Mouse (Mus musculus): ENCODE measurements around the gene Slc16a13.

Slc16a13 gene

DNA sequence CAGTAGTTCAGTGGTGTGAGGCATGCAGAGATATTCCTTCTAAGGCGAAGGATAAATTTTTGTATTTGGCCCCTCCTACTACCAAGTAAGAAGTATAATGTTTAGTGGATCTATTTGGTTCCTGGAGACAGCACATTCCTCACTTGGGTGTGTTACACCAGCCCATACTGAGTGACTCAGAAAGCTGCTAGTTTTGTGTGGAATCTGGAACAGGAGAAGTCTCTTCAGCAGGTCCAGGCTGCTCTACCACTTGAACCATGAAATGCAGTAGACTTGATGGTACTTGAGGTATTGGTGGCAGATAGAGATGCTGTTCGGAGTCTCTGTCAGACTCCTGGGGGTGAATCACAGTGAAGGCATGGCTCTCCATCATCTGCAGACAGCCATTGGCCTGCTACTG is 10.2 kb downstream of the Slc16a13 start:
- no peak for DNase-seq (ENCODE audit: low spot score)

- no peak for DNase-seq (ENCODE audit: low spot score)
These were observed 12.0 kb downstream of the Slc16a13 start for GRCm38 (mm10) chr11:70208778-70209388.

- DNase-seq (ENCODE audit: low spot score) = no peak
These were observed 13.6 kb downstream of the Slc16a13 start for GRCm38 (mm10) chr11:70207283-70207682.

DNA sequence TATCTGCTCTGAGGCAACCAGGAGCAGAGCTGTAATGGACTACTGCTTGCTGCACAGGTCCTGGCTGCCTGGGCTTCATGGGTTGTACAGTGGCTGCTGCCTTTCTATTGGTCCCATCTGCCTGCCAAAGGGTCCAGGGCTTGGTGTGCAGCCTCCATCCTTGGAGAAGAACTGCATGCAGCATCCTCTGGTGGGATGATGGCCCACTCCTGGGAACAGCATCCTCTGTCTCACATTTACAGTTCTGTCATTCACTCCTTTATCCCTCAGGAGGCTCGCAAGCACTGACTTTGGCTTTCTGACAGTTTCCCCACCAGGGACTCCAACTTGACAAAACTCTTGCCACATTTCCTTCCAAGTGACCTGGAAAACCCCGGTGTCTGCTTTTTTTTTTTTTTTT is 14.1 kb downstream of the Slc16a13 start:
- no peak for DNase-seq (ENCODE audit: low spot score)

- DNase-seq (ENCODE audit: low spot score) = peak; percentile 65
These were observed 19.2 kb downstream of the Slc16a13 start for GRCm38 (mm10) chr11:70201691-70202090.

DNA sequence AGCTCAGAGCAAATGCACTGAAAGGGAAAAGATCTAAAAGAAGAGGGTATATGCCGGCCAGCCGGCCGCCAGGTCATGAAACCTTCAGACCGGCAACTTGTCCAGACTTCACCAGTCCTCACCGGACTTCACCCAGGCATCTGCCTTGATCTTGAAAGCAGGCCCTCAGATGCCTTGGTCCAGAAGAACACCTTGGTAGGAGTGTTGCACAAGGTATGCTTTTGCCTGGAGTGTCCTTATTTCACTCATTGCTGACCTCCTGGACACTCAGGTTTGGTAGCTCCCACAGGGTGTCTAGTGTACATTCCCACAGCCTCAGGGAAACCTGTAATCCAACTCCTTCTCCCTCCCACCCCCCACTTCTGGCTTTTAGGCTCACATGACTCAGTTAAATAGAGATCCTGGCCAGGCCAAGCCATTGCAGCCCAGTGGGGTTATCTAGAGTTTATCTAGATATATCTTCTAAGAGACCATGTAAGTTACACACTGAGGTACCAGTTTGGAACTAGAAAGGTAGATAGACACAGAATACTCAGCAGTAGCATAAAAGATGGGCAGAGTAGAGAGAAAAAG is 20.7 kb downstream of the Slc16a13 start:
- DNase-seq (ENCODE audit: low spot score) = no peak

GRCm38 (mm10) chr11:70199107-70199506 is 21.8 kb downstream of the Slc16a13 start:
- DNase-seq (ENCODE audit: low spot score) = no peak

DNA sequence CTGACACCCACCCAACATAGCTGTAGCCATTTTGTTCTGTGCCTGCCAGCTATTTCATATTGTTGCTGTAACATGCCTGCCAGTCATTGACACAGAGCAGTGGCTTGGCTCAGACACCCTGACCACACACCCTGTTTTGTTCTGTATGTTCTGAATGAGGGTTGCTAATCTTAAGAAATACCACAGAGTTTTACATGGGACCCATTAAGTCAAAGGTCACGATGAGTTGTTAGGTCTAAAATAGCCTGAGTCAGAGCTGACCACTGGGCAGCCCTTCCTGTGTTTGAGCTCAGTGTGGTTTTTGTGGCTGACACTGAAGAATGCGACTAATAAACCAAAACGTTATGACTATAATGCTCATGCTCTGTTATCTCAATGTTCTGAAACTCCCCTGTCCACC is 22.5 kb downstream of the Slc16a13 start:
- no peak for DNase-seq (ENCODE audit: low spot score)

DNA sequence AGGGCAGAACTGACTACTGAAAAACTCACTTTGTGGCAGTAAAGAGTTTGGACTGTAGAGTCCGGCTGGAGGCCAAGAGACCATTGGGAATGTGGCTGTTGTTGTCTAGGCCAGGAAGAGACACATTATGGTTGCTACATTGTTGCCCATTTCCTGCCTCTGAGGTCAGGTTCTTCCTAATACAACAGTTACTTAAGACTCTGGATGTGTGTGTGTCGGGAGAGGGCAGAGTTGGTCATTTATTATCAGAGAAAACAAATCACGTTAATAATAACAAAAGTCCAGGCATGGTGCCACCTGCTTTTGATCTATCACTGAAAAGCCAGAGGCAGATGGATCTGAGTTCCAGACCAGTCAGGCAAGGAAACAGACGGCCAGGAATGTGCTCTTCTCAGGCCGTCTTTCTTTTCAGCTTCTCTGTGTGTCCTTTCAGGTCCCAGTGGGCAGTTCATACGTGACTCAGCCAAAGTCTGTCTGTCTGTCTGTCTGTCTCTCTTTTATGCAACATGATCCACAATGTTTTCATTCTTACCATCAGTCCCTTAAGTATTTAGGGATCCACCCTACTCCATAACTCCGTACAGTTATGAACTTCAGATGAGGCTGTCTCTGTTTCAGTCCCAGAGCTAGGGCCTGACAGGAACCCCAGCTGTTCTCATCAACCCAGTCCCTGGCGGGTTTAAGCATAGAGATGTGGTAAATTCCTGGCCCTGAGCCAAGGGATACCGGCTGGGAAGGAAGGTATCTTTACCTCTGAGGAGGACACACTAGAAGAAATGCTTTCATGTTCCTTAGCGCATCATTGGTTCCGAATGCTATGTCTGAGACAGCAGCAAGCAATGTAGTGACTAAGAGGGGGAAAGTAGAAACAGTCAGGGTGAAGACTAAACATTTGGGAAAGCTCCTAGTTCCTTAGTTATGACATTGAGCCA is 27.2 kb downstream of the Slc16a13 start:
- no peak for DNase-seq (ENCODE audit: low spot score)

DNA sequence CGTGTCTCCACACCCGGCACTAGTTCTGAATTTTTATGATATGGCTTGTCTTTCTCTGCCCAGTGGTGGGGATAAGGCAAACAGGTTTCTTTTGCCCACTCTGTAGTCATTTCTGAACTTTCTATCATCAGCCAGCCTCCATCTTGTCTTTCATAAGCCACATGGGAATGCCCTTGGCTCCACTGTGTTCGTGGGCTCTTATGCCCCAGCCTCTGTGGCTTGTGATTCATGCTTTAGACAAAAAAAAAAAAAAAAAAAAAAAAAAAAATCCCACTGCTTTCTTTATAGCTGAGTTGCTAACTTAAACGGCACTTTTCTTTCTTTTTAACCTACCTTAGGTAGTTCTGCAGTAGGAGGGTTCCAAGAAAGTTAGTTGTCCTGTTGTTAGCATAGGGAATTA is 28.7 kb downstream of the Slc16a13 start:
- no peak for DNase-seq (ENCODE audit: low spot score)

DNA sequence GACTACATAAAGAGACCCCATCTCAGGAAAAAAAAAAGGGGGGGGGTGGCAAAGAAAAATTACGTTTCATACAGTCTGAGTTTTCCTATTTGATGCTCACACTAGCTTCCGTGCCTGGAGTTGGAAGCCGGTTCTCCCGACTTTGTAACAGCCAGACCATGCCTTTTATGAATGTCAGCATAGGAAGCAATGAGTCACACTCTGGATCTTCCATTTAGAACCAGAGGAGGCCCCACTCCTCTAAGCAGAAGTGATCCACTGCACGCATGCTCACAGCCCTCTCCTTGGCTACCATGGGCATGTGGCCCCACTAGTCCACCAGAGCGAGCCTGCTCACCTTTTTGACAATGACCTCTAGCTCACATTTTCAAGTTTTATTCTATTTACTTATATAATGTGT is 29.7 kb downstream of the Slc16a13 start:
- DNase-seq (ENCODE audit: low spot score) = no peak

- no peak for DNase-seq (ENCODE audit: low spot score)
These were observed 31.3 kb downstream of the Slc16a13 start for GRCm38 (mm10) chr11:70189319-70190134.

DNA sequence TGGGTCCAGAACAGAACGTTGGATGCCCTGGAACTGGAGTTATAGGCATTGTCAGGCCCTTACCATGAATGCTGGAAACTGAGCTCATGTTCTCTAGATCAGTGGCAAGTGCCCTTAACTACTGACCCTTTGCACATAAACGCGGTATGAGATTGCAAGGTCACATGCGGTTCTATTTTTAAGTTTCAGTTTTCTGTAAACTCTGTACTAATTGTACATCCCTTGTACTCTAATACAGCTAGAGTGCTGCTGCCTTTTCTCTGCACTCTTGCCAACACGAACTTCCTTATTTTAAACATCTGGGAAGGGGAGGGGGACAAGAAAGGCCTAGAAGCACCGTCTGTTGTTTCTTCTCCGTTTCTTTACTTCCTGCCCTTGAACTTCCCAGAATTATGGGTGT is 35.7 kb downstream of the Slc16a13 start:
- DNase-seq (ENCODE audit: low spot score) = no peak

- DNase-seq (ENCODE audit: low spot score) = no peak
These were observed 40.4 kb downstream of the Slc16a13 start for GRCm38 (mm10) chr11:70180496-70180895.

DNA sequence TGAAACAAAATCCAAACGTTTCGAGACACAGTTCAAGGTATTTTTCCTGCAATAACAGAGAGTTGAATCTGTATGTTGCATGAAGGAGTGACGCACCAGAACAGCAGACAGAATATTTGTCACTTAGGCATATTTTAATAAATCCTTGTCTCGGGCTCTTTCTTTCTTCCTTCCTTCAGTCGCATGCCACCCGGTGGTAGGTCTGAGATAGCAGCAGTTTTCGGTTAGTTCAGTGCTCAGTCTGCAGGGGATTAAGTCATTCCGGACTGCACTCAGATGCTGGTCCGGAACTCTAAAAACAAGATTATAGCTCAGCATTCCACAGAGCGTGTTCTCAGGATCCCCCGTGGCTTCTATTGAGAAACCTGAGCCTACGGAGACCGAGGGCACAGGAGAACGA is 41.5 kb downstream of the Slc16a13 start:
- DNase-seq (ENCODE audit: low spot score) = no peak

DNA sequence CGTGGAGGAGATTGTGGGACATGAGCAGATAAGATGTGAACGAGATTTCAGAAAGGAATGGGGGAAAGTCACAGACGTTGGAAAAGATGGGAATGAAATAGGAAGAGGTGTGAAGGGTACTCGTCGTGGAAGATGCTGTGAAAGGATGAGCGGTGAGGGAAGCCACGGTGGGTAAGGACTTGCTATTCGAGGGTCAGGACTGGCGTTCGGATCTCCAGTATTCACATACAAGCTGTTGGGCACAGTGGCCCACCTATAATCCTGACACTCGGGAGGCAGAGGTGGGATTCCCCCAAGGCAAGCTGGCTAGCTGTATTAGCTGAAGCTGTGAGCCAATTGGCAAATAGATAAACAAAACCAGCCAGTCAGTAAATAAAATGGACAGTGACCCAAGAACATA is 42.1 kb downstream of the Slc16a13 start:
- no peak for DNase-seq (ENCODE audit: low spot score)

- DNase-seq (ENCODE audit: low spot score) = no peak
These were observed 42.6 kb downstream of the Slc16a13 start for GRCm38 (mm10) chr11:70178311-70178710.

DNA sequence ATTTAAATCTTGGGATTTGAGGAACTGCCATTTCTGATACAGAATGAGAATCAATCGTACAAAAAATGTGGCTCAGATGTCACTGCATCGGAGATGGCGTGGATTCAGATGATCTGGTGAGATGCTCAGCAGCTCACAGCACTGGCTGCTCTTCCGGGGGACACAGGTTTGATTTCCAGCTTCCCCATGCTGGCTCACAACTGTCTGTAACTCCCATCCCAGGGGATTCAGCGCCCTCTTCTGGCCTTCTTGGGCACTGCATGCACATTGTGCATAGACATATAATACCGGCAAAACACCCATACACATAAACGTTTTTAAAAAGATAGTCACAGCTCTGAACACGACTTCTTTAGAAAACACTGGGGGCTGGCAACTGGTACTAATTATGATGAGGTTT is 43.2 kb downstream of the Slc16a13 start:
- no peak for DNase-seq (ENCODE audit: low spot score)

GRCm38 (mm10) chr11:70174491-70174890 is 46.4 kb downstream of the Slc16a13 start:
- DNase-seq (ENCODE audit: low spot score) = no peak

DNA sequence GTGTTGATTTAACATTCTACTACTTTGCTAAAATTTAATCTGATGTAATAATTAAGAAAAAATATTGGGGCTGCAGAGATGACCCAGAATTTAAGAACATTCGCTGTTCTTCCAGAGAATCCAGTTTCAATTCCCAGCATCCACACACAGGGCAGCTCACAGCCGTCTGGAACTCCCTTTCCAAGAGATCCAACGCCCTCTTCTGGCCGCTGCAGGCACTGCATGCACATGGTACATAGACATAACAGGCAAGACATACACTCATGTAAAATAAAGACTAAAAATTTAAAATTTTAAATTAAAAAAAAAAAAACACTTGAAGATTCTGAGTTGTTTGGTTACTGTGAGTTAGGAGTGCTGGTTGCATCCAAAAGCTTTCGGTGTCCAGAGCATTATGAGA is 48.6 kb downstream of the Slc16a13 start:
- DNase-seq (ENCODE audit: low spot score) = no peak

DNA sequence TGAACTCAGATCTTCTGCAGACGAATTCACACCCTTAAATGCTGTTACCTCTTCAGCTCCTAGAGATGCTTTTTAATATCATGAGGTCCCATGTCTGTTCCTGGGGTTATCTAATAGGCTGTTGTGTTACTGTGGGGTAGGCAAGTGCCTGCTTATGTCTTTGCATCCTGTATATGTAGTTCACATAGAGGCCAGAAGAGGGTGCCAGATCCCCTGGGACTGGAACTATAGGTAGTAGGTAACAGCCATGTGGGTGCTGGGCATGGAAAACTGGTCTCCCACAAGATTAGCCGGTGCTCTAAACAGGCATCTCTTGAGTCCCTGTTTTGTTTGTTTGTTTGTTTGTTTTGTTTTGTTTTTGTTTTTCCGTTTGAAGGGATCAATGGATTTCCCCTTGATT is 49.0 kb downstream of the Slc16a13 start:
- no peak for DNase-seq (ENCODE audit: low spot score)

GRCm38 (mm10) chr11:70171181-70171580 is 49.7 kb downstream of the Slc16a13 start:
- DNase-seq (ENCODE audit: low spot score) = no peak

Data from urinary bladder, postnatal 10 days (tissue).